Mouse (Mus musculus) CH12.LX (cell line): Measurements from ENCODE around the gene Yod1. TPM values are rescaled to one million over a fixed set of nuclear protein-coding genes. Genes with fewer than 3 reads are reported as not detected.

Source experiments
- DNase-seq: peaks from one replicate; pipeline ENCODE4 v3.0.0-alpha.2; 2013; ENCODE audit errors: extremely low read depth
- H3K27ac ChIP-seq: 2 replicates; pipeline ENCODE4 v1.5.1; 2012; ENCODE audit warnings: low read depth, mild to moderate bottlenecking, control low read depth, moderate library complexity; ENCODE audit not compliant: insufficient read depth
- H3K27me3 ChIP-seq: replicated peaks from 2 replicates; pipeline ENCODE3; 2012; ENCODE audit warnings: inconsistent platforms
- H3K36me3 ChIP-seq, 2 experiments: replicated peaks in 1 of 2; 2 replicates each; pipeline versions ENCODE3 to v1.6.1; 2012; ENCODE audit warnings: inconsistent platforms in 1 of 2, low read length in 1 of 2, mild to moderate bottlenecking in 1 of 2, mixed read lengths in 1 of 2, moderate library complexity in 1 of 2; ENCODE audit not compliant: control insufficient read depth in 1 of 2, insufficient read depth in 1 of 2
- H3K4me1 ChIP-seq, 2 experiments: 2 replicates each; pipeline ENCODE4 v1.6.1; 2012; ENCODE audit warnings: inconsistent platforms in 1 of 2, moderate library complexity in 1 of 2; ENCODE audit not compliant: insufficient read depth in 2 of 2, control insufficient read depth in 1 of 2
- H3K4me2 ChIP-seq: 2 replicates; pipeline ENCODE4 v1.6.1; 2012; ENCODE audit warnings: low read depth, mild to moderate bottlenecking, control low read depth; ENCODE audit not compliant: poor library complexity, insufficient read depth, severe bottlenecking
- H3K4me3 ChIP-seq, 3 experiments: fragments of 150-350 bp in 1 of 3; sonication (generic) in 1 of 3; replicated peaks in 1 of 3; 2 replicates each; pipeline versions ENCODE3 to v1.5.1; 2011 to 2012; ENCODE audit warnings: low read depth in 2 of 3, low read length in 2 of 3, mild to moderate bottlenecking in 2 of 3, moderate library complexity in 2 of 3, control low read depth in 1 of 3, improper control_type of control experiment in 1 of 3, inconsistent platforms in 1 of 3, mixed read lengths in 1 of 3; ENCODE audit not compliant: poor library complexity in 1 of 3
- H3K79me2 ChIP-seq: replicated peaks from 2 replicates; pipeline ENCODE4 v1.6.1; 2012; ENCODE audit warnings: mild to moderate bottlenecking, moderate library complexity; ENCODE audit not compliant: control insufficient read depth, poor library complexity, insufficient read depth, severe bottlenecking; ENCODE audit errors: extremely low read depth
- H3K9ac ChIP-seq: 2 replicates; pipeline ENCODE4 v1.6.1; 2012; ENCODE audit warnings: low read depth, mild to moderate bottlenecking, control low read depth, moderate library complexity; ENCODE audit not compliant: insufficient read depth
- H3K9me3 ChIP-seq: replicated peaks from 2 replicates; pipeline ENCODE3; 2012; ENCODE audit warnings: low read length, inconsistent platforms, mixed read lengths
- BHLHE40 ChIP-seq: IDR thresholded peaks from 2 replicates; pipeline ENCODE4 v1.6.1; 2011; ENCODE audit warnings: mild to moderate bottlenecking, low read depth, low read length, improper control_type of control experiment
- CHD1 ChIP-seq: IDR thresholded peaks from 2 replicates; pipeline ENCODE4 v1.6.1; 2012; ENCODE audit warnings: low read depth, low read length, improper control_type of control experiment, inconsistent platforms
- CHD2 ChIP-seq: IDR thresholded peaks from 2 replicates; pipeline ENCODE4 v1.6.1; 2011; ENCODE audit warnings: low read length, improper control_type of control experiment
- ELF1 ChIP-seq: IDR thresholded peaks from 2 replicates; pipeline ENCODE4 v1.6.1; 2014; ENCODE audit warnings: low read depth, mild to moderate bottlenecking, inconsistent platforms, low read length, improper control_type of control experiment
- EP300 ChIP-seq: IDR thresholded peaks from 2 replicates; pipeline ENCODE4 v1.6.1; 2011; ENCODE audit warnings: low read length, improper control_type of control experiment
- ETS1 ChIP-seq: conservative IDR thresholded peaks from 2 replicates; pipeline ENCODE4 v1.6.1; 2012; ENCODE audit warnings: low read depth, mild to moderate bottlenecking, inconsistent platforms, low read length, improper control_type of control experiment, moderate library complexity
- GABPA ChIP-seq: IDR thresholded peaks from 2 replicates; pipeline ENCODE4 v1.6.1; 2012; ENCODE audit warnings: low read depth, low read length, improper control_type of control experiment, inconsistent platforms; ENCODE audit not compliant: insufficient replicate concordance
- IRF4 ChIP-seq: IDR thresholded peaks from 2 replicates; pipeline ENCODE4 v1.6.1; 2014; ENCODE audit warnings: low read depth, mild to moderate bottlenecking, inconsistent platforms, low read length, improper control_type of control experiment
- JUN ChIP-seq: IDR thresholded peaks from 2 replicates; pipeline ENCODE4 v1.6.1; 2011; ENCODE audit warnings: low read depth, mild to moderate bottlenecking, low read length, improper control_type of control experiment, moderate library complexity; ENCODE audit not compliant: insufficient read depth
- JUND ChIP-seq: conservative IDR thresholded peaks from 2 replicates; pipeline ENCODE4 v1.6.1; 2011; ENCODE audit warnings: low read depth, low read length, improper control_type of control experiment
- KAT2A ChIP-seq: IDR thresholded peaks from 2 replicates; pipeline ENCODE4 v1.6.1; 2012; ENCODE audit warnings: low read length, improper control_type of control experiment, inconsistent platforms; ENCODE audit not compliant: insufficient replicate concordance
- MAFK ChIP-seq: IDR thresholded peaks from 2 replicates; pipeline ENCODE4 v1.6.1; 2011; ENCODE audit warnings: low read length, improper control_type of control experiment; ENCODE audit not compliant: insufficient replicate concordance
- MAX ChIP-seq: IDR thresholded peaks from 2 replicates; pipeline ENCODE4 v1.6.1; 2011; ENCODE audit warnings: low read length, improper control_type of control experiment
- MAZ ChIP-seq: IDR thresholded peaks from 2 replicates; pipeline ENCODE4 v1.6.1; 2012; ENCODE audit warnings: low read depth, mild to moderate bottlenecking, inconsistent platforms, low read length, improper control_type of control experiment, moderate library complexity
- MEF2A ChIP-seq: IDR thresholded peaks from 2 replicates; pipeline ENCODE4 v1.6.1; 2014; ENCODE audit warnings: low read depth, mild to moderate bottlenecking, inconsistent platforms, low read length, improper control_type of control experiment, borderline replicate concordance
- MXI1 ChIP-seq: IDR thresholded peaks from 2 replicates; pipeline ENCODE4 v1.6.1; 2011; ENCODE audit warnings: mild to moderate bottlenecking, low read depth, low read length, improper control_type of control experiment
- NELFE ChIP-seq: IDR thresholded peaks from 2 replicates; pipeline ENCODE4 v1.6.1; 2011; ENCODE audit warnings: low read depth, low read length, improper control_type of control experiment
- NRF1 ChIP-seq: IDR thresholded peaks from 2 replicates; pipeline ENCODE4 v1.6.1; 2014; ENCODE audit warnings: low read depth, mild to moderate bottlenecking, inconsistent platforms, low read length, improper control_type of control experiment, moderate library complexity
- POLR2AphosphoS2 ChIP-seq: IDR thresholded peaks from 2 replicates; pipeline ENCODE4 v1.6.1; 2011; ENCODE audit warnings: low read depth, low read length, improper control_type of control experiment
- TBP ChIP-seq: conservative IDR thresholded peaks from 2 replicates; pipeline ENCODE4 v1.6.1; 2011; ENCODE audit warnings: low read depth, low read length, improper control_type of control experiment
- TCF12 ChIP-seq: IDR thresholded peaks from 2 replicates; pipeline ENCODE4 v1.6.1; 2014; ENCODE audit warnings: low read depth, mild to moderate bottlenecking, inconsistent platforms, low read length, improper control_type of control experiment
- USF1 ChIP-seq: IDR thresholded peaks from 2 replicates; pipeline ENCODE4 v1.6.1; 2014; ENCODE audit warnings: low read depth, mild to moderate bottlenecking, inconsistent platforms, low read length, improper control_type of control experiment
- USF2 ChIP-seq: conservative IDR thresholded peaks from 2 replicates; pipeline ENCODE4 v1.6.1; 2011; ENCODE audit warnings: low read depth, low read length, improper control_type of control experiment
- ZC3H11A ChIP-seq: IDR thresholded peaks from 2 replicates; pipeline ENCODE4 v1.6.1; 2012; ENCODE audit warnings: low read depth, mild to moderate bottlenecking, inconsistent platforms, low read length, improper control_type of control experiment
- ZKSCAN1 ChIP-seq: IDR thresholded peaks from 2 replicates; pipeline ENCODE4 v1.6.1; 2012; ENCODE audit warnings: low read depth, inconsistent platforms, low read length, improper control_type of control experiment, borderline replicate concordance
- ZMIZ1 ChIP-seq: IDR thresholded peaks from 2 replicates; pipeline ENCODE4 v1.6.1; 2012; ENCODE audit warnings: low read depth, mild to moderate bottlenecking, inconsistent platforms, low read length, improper control_type of control experiment
- ZNF384 ChIP-seq: IDR thresholded peaks from 2 replicates; pipeline ENCODE4 v1.6.1; 2012; ENCODE audit warnings: low read depth, low read length, improper control_type of control experiment, inconsistent platforms
- dilution Hi-C: fragments of 300-500 bp; cut with MboI; formaldehyde crosslinking; loops from 2 replicates; pipeline ENCODE4 v1.14.3; 2020; ENCODE audit warnings: low sequenced_read_pairs; ENCODE audit not compliant: extremely low pct_unique_long_range_greater_than_20kb, extremely low pct_ligation_motif_present
- in situ Hi-C: fragments of 300-500 bp; cut with MboI; formaldehyde crosslinking; loops from 3 replicates; pipeline ENCODE4 v1.14.3; 2019; ENCODE audit warnings: low sequenced_read_pairs, low pct_ligation_motif_present, low pct_unique_long_range_greater_than_20kb, mixed read lengths
- polyA plus RNA-seq: library from polyadenylated mRNA; unstranded; fragments of >175 nt; gene quantifications from 2 replicates; pipeline ENCODE4 v1.2.1, GENCODE M21; 2012; ENCODE audit warnings: low read depth; ENCODE audit not compliant: insufficient read length
- total RNA-seq, 2 experiments: library from RNA; depleted of rRNA; stranded (reverse); fragments of 300-350 nt in 1 of 2; fragments of >200 nt in 1 of 2; gene quantifications; 2 replicates each; pipeline ENCODE4 v1.2.3; 2012 to 2014

The Yod1 gene
- total and polyA plus RNA-seq, 3 experiments, result 3.6 to 5.4 (median 5.2) TPM

GRCm38 (mm10) chr1:130743775-130744174, 26.6 kb downstream of the Yod1 start:
- H3K27me3 ChIP-seq, result no peaks in the 10 kb centered on the region
- dilution Hi-C loops, result no loop called here
- H3K9me3 ChIP-seq, result no peaks in the 10 kb centered on the region
- peaks cover 5 to 30% of the 10 kb centered on the region in 2 experiments; a peak in 3 of 4 replicates for H3K4me1 ChIP-seq
- H3K9ac ChIP-seq, result no peak overlapping the region
- H3K79me2 ChIP-seq, result no peaks in the 10 kb centered on the region
- in situ Hi-C loops, result no loop called here
- H3K4me2 ChIP-seq, result no peak overlapping the region
- H3K4me3 ChIP-seq, result no peak overlapping the region
- TF ChIP-seq KAT2A, result no peak
- TF ChIP-seq MAFK, result no peak
- TF ChIP-seq ZKSCAN1, result no peak
- TF ChIP-seq TBP, result no peak
- TF ChIP-seq MEF2A, result no peak
- no peak for TF ChIP-seq USF1
- TF ChIP-seq NRF1, result no peak
- no peak for TF ChIP-seq CHD1
- TF ChIP-seq JUND, result no peak
- TF ChIP-seq ETS1, result no peak
- no peak for TF ChIP-seq TCF12
- TF ChIP-seq IRF4, result no peak
- TF ChIP-seq MXI1, result no peak
- no peak for TF ChIP-seq ZNF384
- no peak for TF ChIP-seq GABPA
- TF ChIP-seq ZC3H11A, result no peak
- TF ChIP-seq ZMIZ1, result no peak
- no peak for TF ChIP-seq USF2
- no peak for TF ChIP-seq BHLHE40
- TF ChIP-seq, all 38 proteins: peak for 0
- no peak overlapping the region for H3K27ac ChIP-seq
- no peaks in the 10 kb centered on the region for H3K36me3 ChIP-seq
- DNase-seq, result no peak

- no peak overlapping the region for H3K4me3 ChIP-seq
- peaks cover 5 to 26% of the 10 kb centered on the region in 2 experiments; a peak in 3 of 4 replicates for H3K4me1 ChIP-seq
- no peak for DNase-seq
- H3K27ac ChIP-seq, result no peak overlapping the region
- no peak for TF ChIP-seq ELF1
- no peak for TF ChIP-seq MXI1
- TF ChIP-seq TBP, result no peak
- no peak for TF ChIP-seq NELFE
- TF ChIP-seq ZMIZ1, result no peak
- no peak for TF ChIP-seq MAZ
- TF ChIP-seq MAFK, result no peak
- TF ChIP-seq JUN, result no peak
- no peak for TF ChIP-seq ZKSCAN1
- no peak for TF ChIP-seq CHD2
- no peak for TF ChIP-seq MEF2A
- TF ChIP-seq POLR2AphosphoS2, result no peak
- TF ChIP-seq ETS1, result no peak
- no peak for TF ChIP-seq MAX
- TF ChIP-seq TCF12, result no peak
- no peak for TF ChIP-seq EP300
- TF ChIP-seq USF2, result no peak
- no peak for TF ChIP-seq BHLHE40
- TF ChIP-seq ZC3H11A, result no peak
- in situ Hi-C loops, result no loop called here
- H3K9ac ChIP-seq, result no peak overlapping the region
- no peaks in the 10 kb centered on the region for H3K27me3 ChIP-seq
- no peak overlapping the region for H3K4me2 ChIP-seq
- no peaks in the 10 kb centered on the region for H3K36me3 ChIP-seq
- dilution Hi-C loops, result no loop called here
- H3K9me3 ChIP-seq, result no peaks in the 10 kb centered on the region
- H3K79me2 ChIP-seq, result no peaks in the 10 kb centered on the region
These were observed 27.1 kb downstream of the Yod1 start for GRCm38 (mm10) chr1:130744217-130744616.
